Mouse (Mus musculus): ENCODE measurements at regions not wholly inside any gene's neighbourhood (a gene's known extent, or its start where the extent isn't known, plus 50 kb on each side); places are given as distances from the start of the nearest gene placed in this dataset.

- no peak for TF ChIP-seq ZNF384 (IDR thresholded peaks at IDR 0.05; ENCODE audit: low read depth, low read length)
- no peak for TF ChIP-seq MAFK (IDR thresholded peaks at IDR 0.05; ENCODE audit: insufficient read depth, low read depth, low read length)
Observed at GRCm38 (mm10) chr9:67118880-67119644, 69.9 kb upstream of the Tpm1 start.

Data from ES-E14 (cell line).